Mouse (Mus musculus): ENCODE measurements at regions not wholly inside any gene's neighbourhood (a gene's known extent, or its start where the extent isn't known, plus 50 kb on each side); places are given as distances from the start of the nearest gene placed in this dataset.

DNA sequence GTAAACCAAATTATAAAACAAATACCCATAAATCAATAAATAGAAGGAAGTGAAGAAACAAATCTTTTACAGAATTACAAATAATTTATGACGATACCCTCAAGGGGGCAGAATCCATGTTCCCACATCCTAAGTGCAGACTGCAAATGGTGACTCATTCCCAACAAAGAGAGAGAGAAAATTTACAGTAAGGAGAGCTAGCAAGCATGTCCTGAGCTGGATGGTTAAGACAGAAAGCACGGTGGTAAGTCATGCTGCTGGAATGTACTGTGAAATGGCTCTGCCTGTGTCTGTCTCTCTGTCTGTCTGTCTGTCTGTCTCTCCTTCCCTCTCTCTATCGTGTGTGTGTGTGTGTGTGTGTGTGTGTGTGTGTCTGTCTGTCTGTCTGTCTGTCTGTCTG lies 74.3 kb downstream of the Avpr1a start:
- TF ChIP-seq POLR2A (IDR thresholded peaks at IDR 0.05; ENCODE audit: borderline replicate concordance, extremely low read depth, low read depth, low read length), result no peak
- no peak for TF ChIP-seq CTCF (IDR thresholded peaks at IDR 0.05; ENCODE audit: insufficient read depth, low read length)

Data from lung, adult 2 months (tissue).